Mouse (Mus musculus) neural tube, embryonic 13.5 days (tissue): ENCODE measurements around the gene Ccdc155. TPM values are rescaled to one million over a fixed set of nuclear protein-coding genes. Genes with fewer than 3 reads are reported as not detected.
"Not testable (repeated sequence)": the region's sequence is repeated elsewhere in the genome, so short reads cannot be mapped to it uniquely, and the experiment has no call there.

Source experiments
- ATAC-seq: fragments of 200-750 bp; cut with Nextera tagmentation; 2 replicates; pipeline ENCODE4 v1.8.0; 2017; ENCODE audit warnings: low read depth, mild to moderate bottlenecking, moderate TSS enrichment, moderate library complexity
- H3K27ac ChIP-seq: fragments of 300-500 bp; sonication (generic); replicated peaks from 2 replicates; pipeline ENCODE4 v1.5.1; 2015; ENCODE audit warnings: moderate library complexity, mild to moderate bottlenecking, inconsistent platforms
- H3K27me3 ChIP-seq: fragments of 300-500 bp; sonication (generic); 2 replicates; pipeline ENCODE4 v1.6.1; 2015; ENCODE audit warnings: mild to moderate bottlenecking, inconsistent platforms
- H3K36me3 ChIP-seq: fragments of 300-500 bp; sonication (generic); 2 replicates; pipeline ENCODE4 v1.6.1; 2015; ENCODE audit warnings: mild to moderate bottlenecking, inconsistent platforms
- H3K4me1 ChIP-seq: fragments of 300-500 bp; sonication (generic); replicated peaks from 2 replicates; pipeline ENCODE4 v1.6.1; 2015; ENCODE audit warnings: inconsistent platforms
- H3K4me2 ChIP-seq: fragments of 300-500 bp; sonication (generic); 2 replicates; pipeline ENCODE4 v1.6.1; 2015; ENCODE audit warnings: inconsistent platforms, mild to moderate bottlenecking, moderate library complexity
- H3K4me3 ChIP-seq: fragments of 300-500 bp; sonication (generic); 2 replicates; pipeline ENCODE4 v1.5.1; 2015; ENCODE audit warnings: mild to moderate bottlenecking, inconsistent platforms
- H3K9ac ChIP-seq: fragments of 300-500 bp; sonication (generic); 2 replicates; pipeline ENCODE4 v1.6.1; 2015; ENCODE audit warnings: moderate library complexity, mild to moderate bottlenecking, inconsistent platforms
- H3K9me3 ChIP-seq: fragments of 300-500 bp; sonication (generic); 2 replicates; pipeline ENCODE4 v1.6.1; 2016; ENCODE audit warnings: inconsistent platforms
- whole genome bisulfite sequencing: fragments of 180-500 bp; shearing (Covaris S2); methylation state at CpG from one replicate; pipeline ENCODE4 v1.1.7; 2015; 5-methylcytosine and 5-hydroxymethylcytosine counted together
- polyA plus RNA-seq: library from polyadenylated mRNA; unstranded; fragments of >200 nt; fragmentation: Nextera tagmentation; extraction: Ambion mirVana; gene quantifications from 2 replicates; pipeline ENCODE4 v1.2.1, GENCODE M21; 2015

Ccdc155 gene
- polyA plus RNA-seq, 1 experiment from 2014 or later, result 0.29 TPM

DNA sequence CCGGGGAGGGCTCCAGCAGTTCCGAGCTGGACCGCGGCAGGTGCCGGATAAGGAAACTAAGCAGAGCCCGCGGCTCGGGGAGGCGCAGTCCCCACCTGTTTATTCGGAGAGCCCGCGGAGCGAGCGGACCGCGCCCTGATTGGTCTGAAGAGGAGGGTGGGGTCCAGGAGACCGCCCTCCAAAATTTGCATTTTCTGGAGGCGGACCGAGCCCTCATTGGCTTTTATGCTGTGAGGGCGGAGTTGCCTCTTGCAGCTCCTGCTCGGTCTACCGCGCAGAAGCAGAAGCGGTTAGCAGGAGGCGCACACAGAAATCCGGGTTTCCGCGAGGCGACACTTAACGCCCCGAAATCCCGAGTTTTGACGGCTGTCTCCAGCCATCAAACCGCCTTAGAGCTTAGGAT lies 22.5 kb downstream of the Ccdc155 start:
- Histone ChIP-seq H3K4me3 (peak overlapping the region; percentile 33), H3K9me3 (no peaks in the 10 kb centered on the region), H3K27ac (no peak overlapping the region), H3K27me3 (peaks cover 98% of the 10 kb centered on the region), H3K4me2 (peak overlapping the region; percentile 53), H3K36me3 (no peaks in the 10 kb centered on the region), H3K9ac (peak overlapping the region; percentile 50), H3K4me1 (peaks cover 24% of the 10 kb centered on the region)
- WGBS, result under 1% methylated on average over 34 of the region's 34 CpGs
- peak; percentile 86 for ATAC-seq

DNA sequence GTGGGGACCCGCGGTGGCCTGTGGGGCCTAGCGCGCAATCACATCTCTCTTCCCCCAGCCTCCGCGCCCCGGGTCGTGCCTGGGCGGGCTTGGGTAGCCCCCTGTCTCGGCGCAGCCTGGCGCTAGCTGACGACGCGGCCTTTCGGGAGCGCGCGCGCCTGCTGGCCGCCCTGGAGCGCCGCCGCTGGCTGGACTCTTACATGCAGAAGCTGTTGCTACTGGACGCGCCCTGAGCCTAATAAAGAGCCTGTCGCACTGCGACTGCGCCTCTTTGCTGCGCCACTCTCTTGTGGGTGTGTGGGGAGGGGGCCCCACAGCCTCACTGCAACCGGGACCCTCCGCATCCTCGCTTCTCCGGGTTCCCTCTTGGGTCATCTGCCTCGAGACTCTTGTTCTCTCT lies 23.2 kb downstream of the Ccdc155 start:
- Histone ChIP-seq H3K27me3 (peaks cover 100% of the 10 kb centered on the region), H3K9ac (0 out of 2 replicates have a peak overlapping the region, but pooled peaks have one; percentile 22), H3K4me3 (peak overlapping the region; percentile 33), H3K4me1 (peaks cover 25% of the 10 kb centered on the region), H3K36me3 (no peaks in the 10 kb centered on the region), H3K4me2 (peak overlapping the region; percentile 53), H3K9me3 (no peaks in the 10 kb centered on the region), H3K27ac (no peak overlapping the region)
- WGBS, result 4% methylated on average over 35 of the region's 35 CpGs
- ATAC-seq, result no peak

DNA sequence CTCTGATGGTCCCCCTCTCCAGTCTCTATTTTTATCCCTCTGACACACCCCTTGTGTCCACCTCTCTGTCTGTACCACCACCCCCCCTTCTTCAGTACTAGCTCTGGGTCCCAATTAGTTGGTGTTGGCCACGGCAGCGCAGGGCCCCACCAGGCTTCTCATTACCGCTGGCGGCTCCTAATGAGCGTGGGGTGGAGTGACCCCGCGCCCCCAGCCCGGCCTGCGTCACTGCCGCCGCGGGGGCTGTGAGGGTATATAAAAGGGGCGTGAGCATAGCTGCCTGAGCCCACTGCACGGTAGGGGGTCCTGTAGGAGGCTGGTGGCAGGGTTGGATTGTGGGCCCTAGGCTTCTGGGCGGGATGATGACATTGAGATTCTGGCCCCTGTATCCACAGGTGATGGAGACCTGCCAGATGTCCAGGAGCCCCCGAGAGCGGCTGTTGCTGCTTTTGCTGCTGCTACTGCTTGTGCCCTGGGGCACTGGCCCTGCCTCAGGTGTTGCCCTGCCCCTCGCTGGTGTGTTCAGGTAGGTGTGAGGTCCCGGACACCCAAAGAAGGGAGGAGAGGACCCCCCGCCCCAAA lies 23.7 kb downstream of the Ccdc155 start, which contains the start of gene Pth2:
Gene Pth2 (plus strand): TSS at position 100 of the 582 bp plus-strand sequence.
- WGBS, result 12% methylated on average over 20 of the region's 20 CpGs

DNA sequence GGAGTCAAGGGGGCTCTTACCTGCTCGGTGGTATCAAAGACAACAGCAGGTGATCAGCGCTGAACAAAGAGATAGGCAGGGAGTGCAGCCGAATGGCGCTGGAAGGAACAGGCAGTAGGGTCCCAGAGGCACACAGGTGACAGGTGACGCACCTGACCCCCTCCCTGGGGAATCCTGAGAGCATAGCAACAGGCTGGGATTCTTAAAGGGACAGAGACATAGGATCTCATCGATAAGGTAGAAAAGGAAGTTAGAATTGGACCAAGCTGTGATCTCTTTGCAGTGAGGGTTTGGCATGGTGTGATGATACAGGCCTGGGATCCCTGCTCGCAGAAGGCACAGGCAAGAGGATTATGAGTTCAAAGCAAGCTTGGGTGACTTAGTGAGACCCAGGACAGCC lies 25.2 kb downstream of the Ccdc155 start, which contains the start of gene Gfy:
Gene Gfy (minus strand): TSS at position 101 of the 400 bp plus-strand sequence.
- Histone ChIP-seq H3K4me2 (no peak within 1 kb of the TSS), H3K4me1 (peaks cover 33% of the 10 kb centered on the region), H3K9ac (no peak within 1 kb of the TSS), H3K27ac (no peak within 1 kb of the TSS), H3K9me3 (no peaks in the 10 kb centered on the region), H3K27me3 (peaks cover 100% of the 10 kb centered on the region), H3K36me3 (no peaks in the 10 kb centered on the region), H3K4me3 (no peak within 1 kb of the TSS)
- 27% methylated on average over 7 of the region's 7 CpGs for WGBS
- ATAC-seq, result no peak

More for the DNA sequence above, 23.7 kb downstream of the Ccdc155 start, which contains the start of gene Pth2:
- H3K4me3 ChIP-seq, result peak within 1 kb of the TSS; percentile 33
- no peak for ATAC-seq
- H3K9ac ChIP-seq, result 0 out of 2 replicates have a peak within 1 kb of the TSS, but pooled peaks have one; percentile 22
- peaks cover 100% of the 10 kb centered on the region for H3K27me3 ChIP-seq
- H3K36me3 ChIP-seq, result no peaks in the 10 kb centered on the region
- H3K9me3 ChIP-seq, result no peaks in the 10 kb centered on the region
- peak within 1 kb of the TSS; percentile 53 for H3K4me2 ChIP-seq
- peaks cover 30% of the 10 kb centered on the region for H3K4me1 ChIP-seq
- H3K27ac ChIP-seq, result no peak within 1 kb of the TSS

DNA sequence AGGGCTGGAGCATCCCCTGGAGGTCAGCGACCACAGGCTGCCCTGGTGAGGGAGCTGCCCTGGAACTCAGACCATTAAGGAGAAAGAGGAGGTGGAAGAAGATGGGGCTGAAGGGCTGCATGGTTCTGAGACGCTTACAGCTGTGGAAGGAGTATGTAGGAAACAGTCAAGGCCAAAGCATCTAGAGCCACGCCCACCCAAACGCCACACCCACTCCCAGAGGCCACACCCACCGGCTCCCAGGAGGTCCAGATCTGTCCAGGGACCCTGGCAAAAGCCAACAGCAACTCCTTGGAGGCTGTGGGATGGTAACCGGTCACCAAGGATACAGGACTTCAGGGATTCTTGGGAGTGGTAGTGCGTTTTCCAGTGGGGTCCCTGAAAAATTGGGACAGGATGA lies 26.1 kb downstream of the Ccdc155 start:
- no peak for ATAC-seq
- no peaks in the 10 kb centered on the region for H3K36me3 ChIP-seq
- no peaks in the 10 kb centered on the region for H3K9me3 ChIP-seq
- H3K27me3 ChIP-seq, result peaks cover 98% of the 10 kb centered on the region
- no peak overlapping the region for H3K9ac ChIP-seq
- H3K27ac ChIP-seq, result no peak overlapping the region
- peaks cover 33% of the 10 kb centered on the region for H3K4me1 ChIP-seq
- no peak overlapping the region for H3K4me3 ChIP-seq
- no peak overlapping the region for H3K4me2 ChIP-seq
- 22% methylated on average over 7 of the region's 7 CpGs for WGBS

DNA sequence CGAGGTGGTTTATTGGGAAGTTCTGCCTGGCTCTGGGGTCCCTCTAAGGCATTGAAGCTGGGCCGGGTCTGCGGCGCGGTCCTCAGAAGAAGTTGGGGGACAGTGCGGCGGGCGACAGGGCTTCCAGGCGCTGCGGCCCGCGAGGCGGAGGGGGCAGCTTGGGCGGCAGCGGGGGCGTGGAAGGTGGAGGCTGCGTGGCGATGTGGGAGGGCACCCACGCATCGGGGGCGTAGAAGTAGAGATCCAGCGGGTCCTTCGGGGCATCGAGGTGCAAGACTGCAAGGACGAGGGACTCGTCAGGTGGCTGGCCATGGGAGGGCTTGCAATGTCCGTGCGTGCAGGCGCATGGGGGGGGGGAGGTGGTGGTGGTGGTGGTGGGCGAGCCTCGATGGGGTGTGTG lies 28.3 kb downstream of the Ccdc155 start:
- under 1% methylated on average over 31 of the region's 31 CpGs for WGBS
- no peak for ATAC-seq
- Histone ChIP-seq H3K4me2 (peak overlapping the region; percentile 35), H3K27ac (no peak overlapping the region), H3K36me3 (no peaks in the 10 kb centered on the region), H3K4me1 (peaks cover 19% of the 10 kb centered on the region), H3K9ac (no peak overlapping the region), H3K9me3 (no peaks in the 10 kb centered on the region), H3K4me3 (peak overlapping the region; percentile 14), H3K27me3 (peaks cover 96% of the 10 kb centered on the region)

DNA sequence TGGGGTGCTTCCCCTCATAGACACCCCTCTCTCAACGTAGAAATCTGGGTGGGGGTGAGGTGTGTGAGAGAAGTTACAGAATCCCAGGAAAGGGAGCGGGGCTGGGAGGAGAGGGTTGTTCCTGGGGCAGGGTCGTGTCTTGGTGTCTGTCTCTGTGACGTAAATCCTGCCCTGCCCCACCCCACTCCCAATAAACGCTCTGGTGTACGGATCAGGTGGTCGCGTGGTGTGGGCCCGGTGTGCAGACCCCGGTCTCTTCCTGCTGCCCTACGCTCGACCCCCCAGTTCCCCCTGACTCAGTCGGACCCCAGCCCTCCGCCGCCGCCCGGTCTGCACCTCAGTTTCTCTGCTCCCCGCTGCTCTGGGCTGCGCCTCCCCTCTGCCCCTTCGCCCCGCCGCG lies 28.8 kb downstream of the Ccdc155 start:
- Histone ChIP-seq H3K4me3 (peak overlapping the region; percentile 14), H3K9ac (no peak overlapping the region), H3K27me3 (peaks cover 96% of the 10 kb centered on the region), H3K36me3 (no peaks in the 10 kb centered on the region), H3K4me2 (peak overlapping the region; percentile 35), H3K27ac (no peak overlapping the region), H3K4me1 (peaks cover 15% of the 10 kb centered on the region), H3K9me3 (no peaks in the 10 kb centered on the region)
- ATAC-seq, result no peak
- 1% methylated on average over 23 of the region's 23 CpGs for WGBS

DNA sequence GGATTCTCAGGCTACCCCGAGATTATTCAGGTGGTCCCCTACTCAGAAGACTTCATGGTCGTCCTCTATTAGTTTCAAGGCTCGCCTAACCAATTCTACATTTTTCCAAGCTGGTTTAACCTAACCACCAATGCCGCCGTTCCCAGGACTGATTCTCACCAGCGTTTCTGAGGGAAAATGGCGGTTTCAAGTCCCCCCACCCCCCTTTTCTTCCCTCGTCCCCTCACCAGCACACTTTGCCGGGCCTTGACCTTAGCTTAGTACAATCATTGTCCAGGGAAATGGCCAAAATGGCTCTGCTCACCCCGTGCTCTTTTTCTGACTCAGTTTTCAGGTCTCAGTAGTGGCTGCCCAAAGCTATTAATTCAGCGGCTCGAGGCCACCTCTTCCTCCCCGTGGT lies 29.3 kb downstream of the Ccdc155 start:
- 2% methylated on average over 12 of the region's 13 CpGs for WGBS
- peaks cover 96% of the 10 kb centered on the region for H3K27me3 ChIP-seq
- H3K9me3 ChIP-seq, result no peaks in the 10 kb centered on the region
- H3K4me3 ChIP-seq, result no peak overlapping the region
- no peak overlapping the region for H3K9ac ChIP-seq
- ATAC-seq, result no peak
- H3K4me1 ChIP-seq, result peaks cover 14% of the 10 kb centered on the region
- no peaks in the 10 kb centered on the region for H3K36me3 ChIP-seq
- no peak overlapping the region for H3K27ac ChIP-seq
- H3K4me2 ChIP-seq, result no peak overlapping the region

DNA sequence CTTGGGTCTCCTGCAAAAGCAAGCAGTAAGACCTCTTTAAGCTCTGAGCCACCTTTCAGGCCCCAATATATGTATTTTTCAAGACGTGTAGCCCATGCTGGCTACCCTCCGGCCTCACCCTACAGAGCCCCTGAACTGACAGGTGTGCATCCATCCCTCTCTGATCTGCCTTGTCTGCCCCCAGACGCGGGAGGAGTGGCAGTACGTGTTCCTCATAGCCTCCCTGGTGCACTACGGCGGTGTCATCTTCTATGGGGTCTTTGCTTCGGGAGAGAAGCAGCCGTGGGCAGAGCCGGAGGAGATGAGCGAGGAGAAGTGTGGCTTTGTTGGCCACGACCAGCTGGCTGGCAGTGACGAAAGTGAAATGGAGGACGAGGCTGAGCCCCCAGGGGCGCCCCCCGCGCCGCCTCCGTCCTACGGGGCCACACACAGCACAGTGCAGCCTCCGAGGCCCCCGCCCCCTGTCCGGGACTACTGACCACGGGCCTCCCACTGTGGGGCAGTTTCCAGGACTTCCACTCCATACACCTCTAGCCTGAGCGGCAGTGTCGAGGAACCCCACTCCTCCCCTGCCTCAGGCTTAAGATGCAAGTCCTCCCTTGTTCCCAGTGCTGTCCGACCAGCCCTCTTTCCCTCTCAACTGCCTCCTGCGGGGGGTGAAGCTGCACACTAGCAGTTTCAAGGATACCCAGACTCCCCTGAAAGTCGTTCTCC lies 30.0 kb downstream of the Ccdc155 start:
- ATAC-seq, result peak; percentile 62; the same call in 1 of the 2 replicates
- Histone ChIP-seq H3K4me2 (peak overlapping the region; percentile 13; the same call in 1 of the 2 replicates), H3K27me3 (peaks cover 96% of the 10 kb centered on the region), H3K9ac (no peak overlapping the region), H3K4me3 (no peak overlapping the region), H3K9me3 (no peaks in the 10 kb centered on the region), H3K4me1 (peaks cover 14% of the 10 kb centered on the region), H3K27ac (no peak overlapping the region), H3K36me3 (no peaks in the 10 kb centered on the region)
- WGBS, result 4% methylated on average over 29 of the region's 29 CpGs

DNA sequence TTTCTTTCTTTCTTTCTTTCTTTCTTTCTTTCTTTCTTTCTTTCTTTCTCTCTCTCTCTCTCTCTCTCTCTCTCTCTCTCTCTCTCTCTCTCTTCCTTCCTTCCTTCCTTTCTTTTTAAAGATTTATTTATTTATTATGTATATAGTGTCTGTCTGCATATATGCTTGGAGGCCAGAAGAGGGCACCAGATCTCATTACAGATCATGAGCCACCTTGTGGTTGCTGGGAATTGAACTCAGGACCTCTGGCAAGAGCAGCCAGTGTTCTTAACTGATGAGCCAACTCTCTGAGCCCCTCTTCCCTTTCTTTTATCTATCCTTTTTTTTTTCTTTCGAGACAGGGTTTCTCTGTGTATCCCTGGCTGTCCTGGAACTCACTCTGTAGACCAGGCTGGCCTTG lies 30.9 kb downstream of the Ccdc155 start:
- not testable (repeated sequence) for H3K9me3 ChIP-seq, H3K4me3 ChIP-seq, ATAC-seq, H3K27ac ChIP-seq, H3K4me2 ChIP-seq, H3K9ac ChIP-seq, H3K36me3 ChIP-seq
- peaks cover 15% of the 10 kb centered on the region for H3K4me1 ChIP-seq
- WGBS, result 50% methylated on average over 1 of the region's 1 CpGs
- H3K27me3 ChIP-seq, result peaks cover 96% of the 10 kb centered on the region

DNA sequence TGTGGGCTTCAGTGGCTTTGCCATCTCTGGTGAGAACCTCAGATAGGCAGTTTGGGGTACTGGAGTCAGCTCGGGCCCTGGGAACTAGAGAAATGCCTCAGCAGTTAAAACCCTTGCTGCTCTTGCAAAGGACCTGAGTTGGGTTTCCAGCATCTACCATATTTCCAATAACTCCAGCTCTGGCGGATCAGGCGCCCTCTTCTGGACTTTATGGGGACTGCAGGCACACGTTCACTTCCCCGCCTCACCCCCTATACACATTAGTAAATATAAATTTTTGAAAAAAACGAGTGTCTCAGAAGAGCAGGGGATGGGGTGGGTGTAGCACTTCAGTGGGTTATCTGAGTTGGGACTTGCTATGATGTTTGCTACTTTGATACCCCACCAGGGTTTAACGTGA lies 31.7 kb downstream of the Ccdc155 start:
- no peak overlapping the region for H3K9ac ChIP-seq
- WGBS, result 52% methylated on average over 7 of the region's 7 CpGs
- no peak overlapping the region for H3K4me2 ChIP-seq
- peaks cover 23% of the 10 kb centered on the region for H3K4me1 ChIP-seq
- H3K9me3 ChIP-seq, result no peaks in the 10 kb centered on the region
- peaks cover 96% of the 10 kb centered on the region for H3K27me3 ChIP-seq
- H3K27ac ChIP-seq, result no peak overlapping the region
- ATAC-seq, result no peak
- no peak overlapping the region for H3K4me3 ChIP-seq
- no peaks in the 10 kb centered on the region for H3K36me3 ChIP-seq

DNA sequence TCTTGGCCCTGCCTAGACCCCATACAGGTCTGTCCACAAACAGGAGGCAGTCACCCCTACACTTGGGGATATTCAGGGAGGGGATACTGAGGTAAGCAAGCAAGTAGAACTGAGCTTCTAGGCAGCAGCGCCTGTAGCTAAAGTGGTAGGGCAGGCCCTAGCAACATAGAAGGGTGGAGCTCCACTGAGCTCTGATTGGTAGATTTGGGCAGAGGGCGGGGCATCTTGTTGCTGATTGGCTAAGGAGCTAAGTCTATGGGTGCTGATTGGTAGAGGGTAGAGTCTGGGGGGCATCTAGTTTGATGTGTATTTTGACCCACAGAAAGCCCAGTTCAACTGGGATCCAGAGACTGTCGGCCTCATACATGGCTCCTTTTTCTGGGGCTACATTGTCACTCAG lies 35.2 kb downstream of the Ccdc155 start:
- Histone ChIP-seq H3K9ac (no peak overlapping the region), H3K9me3 (no peaks in the 10 kb centered on the region), H3K36me3 (no peaks in the 10 kb centered on the region), H3K4me2 (no peak overlapping the region), H3K4me3 (no peak overlapping the region), H3K27ac (no peak overlapping the region), H3K27me3 (peaks cover 96% of the 10 kb centered on the region), H3K4me1 (peaks cover 15% of the 10 kb centered on the region)
- WGBS, result 89% methylated on average over 3 of the region's 3 CpGs
- ATAC-seq, result no peak
